Mouse (Mus musculus) thymus, postnatal 14 days (tissue): ENCODE measurements around the gene Ttc23.

ENCODE experiments used
- DNase-seq: peaks from one replicate; pipeline ENCODE4 v3.0.0; 2021

Ttc23 gene

DNA sequence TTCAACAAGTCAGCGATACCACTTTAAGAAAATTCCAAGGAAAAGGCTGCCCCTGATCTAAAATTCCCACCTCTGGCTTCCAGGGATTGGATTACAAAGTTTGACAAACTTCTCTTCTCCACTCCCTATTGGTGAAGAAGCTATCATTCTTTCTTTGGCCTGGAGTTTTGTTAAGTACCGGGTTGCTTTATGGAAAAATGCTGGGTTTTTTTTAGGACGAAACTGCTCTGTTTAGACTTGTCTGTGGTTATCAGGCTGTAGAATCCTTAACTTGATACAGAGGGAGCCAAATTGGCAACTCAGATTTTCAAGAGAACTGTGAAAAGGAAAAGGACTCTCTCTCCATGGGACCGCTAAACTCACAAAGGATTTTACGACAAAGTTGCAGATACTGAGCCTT lies at the start of gene Ttc23:
Gene Ttc23 (plus strand): TSS at position 134 of the 400 bp plus-strand sequence.
- no peak for DNase-seq

DNA sequence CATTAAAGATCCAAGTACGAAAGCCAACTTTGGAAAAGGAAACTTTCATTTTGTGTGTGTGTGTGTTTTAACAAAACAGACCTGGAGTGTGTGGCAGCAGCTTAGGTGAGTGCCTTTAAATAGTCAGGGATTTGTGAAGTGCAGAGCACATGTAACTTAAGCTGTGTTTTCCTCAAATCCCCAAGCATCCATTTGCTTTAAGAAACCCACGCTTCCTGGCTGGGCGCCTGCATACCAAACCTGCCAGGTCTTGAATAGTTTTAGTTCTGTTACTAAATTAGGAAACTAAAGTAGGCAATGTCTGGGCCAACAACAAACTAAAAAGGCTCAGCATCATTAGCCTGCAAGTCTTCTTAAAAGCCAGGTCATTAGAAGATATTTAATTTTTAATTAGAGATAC lies 49.2 kb upstream of the Ttc23 start:
- no peak for DNase-seq

GRCm38 (mm10) chr7:67605114-67605513 lies 42.1 kb upstream of the Ttc23 start:
- DNase-seq = no peak

DNA sequence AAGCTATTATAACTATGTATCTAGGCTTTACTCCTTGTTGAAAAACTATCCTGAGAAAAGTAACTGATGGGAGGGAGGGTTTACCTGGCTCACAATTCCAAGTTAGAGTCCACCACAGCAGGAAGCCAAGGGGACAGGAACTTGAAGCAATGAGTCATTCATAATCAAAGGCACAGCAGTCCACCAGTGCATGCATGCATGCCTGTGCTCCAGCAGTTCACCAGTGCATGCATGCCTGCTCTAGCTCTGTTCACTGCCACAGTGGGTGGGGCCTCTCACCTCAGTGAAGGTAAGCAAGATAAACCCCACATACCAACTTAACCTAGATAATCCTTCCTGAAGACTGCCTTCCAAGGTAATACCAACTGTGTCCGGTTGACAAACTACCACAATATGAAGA lies 41.0 kb upstream of the Ttc23 start:
- no peak for DNase-seq

DNA sequence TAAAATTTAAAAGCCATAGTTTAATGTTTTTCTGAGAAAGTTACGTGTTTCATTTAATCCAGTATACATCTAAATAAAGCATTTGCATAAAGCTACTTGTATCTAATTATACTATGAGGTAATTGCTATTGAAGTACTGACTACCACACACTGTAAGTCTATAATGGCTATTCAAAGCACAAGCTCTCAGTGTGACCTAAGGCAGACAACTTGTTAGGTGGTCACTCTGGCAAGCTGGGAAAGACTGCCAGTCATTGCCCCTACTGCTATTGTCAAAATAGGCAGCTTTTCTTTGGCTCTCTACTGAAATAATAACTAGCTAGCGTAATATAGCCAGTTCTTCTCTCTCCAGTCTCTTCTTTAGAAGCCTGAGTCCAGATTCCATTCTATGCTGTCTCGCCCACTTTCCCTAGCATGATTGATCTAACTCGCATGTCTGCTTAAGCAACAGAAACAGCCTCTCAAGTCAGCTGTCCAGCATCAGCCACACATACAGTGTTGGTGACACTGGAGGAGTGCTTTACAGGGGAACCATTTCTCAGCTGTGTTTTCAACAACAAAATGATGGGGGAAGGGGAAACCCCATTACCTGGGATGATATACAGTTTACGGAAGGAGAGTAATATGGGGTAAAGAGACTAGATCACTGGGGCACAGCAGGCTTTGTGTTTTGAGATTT lies 39.4 kb upstream of the Ttc23 start:
- no peak for DNase-seq

DNA sequence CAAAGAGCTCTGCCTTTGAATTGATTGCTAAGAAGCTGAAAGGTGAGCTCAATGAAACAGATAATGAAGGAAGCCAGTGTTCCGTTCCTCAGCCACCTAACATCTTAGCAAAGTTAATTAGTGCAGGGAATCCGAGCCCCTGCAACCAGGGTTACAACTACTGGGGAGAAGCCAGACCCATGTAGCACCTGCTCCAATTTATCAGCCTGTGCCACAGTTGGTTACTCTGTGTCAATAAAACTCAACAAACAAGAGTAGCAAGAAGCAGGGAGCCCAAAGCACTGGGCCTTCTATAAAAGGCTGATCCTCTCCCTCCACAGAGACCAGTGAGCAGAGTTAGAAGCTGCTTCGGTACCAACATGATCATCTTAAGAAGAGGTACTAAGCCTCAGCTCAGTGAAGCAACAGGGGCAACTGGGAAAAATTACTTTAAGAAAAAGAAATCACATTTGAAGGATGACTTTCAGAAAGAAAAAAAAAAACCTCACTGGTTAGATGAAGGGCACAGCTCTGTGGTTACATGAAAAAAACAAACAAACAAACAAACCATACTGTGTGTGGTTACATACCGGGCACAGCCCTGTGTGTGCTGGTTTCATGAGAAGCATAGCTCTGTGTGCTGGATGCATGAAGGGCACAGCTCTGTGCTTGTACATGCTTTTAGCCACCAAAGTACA lies 38.7 kb upstream of the Ttc23 start:
- no peak for DNase-seq

DNA sequence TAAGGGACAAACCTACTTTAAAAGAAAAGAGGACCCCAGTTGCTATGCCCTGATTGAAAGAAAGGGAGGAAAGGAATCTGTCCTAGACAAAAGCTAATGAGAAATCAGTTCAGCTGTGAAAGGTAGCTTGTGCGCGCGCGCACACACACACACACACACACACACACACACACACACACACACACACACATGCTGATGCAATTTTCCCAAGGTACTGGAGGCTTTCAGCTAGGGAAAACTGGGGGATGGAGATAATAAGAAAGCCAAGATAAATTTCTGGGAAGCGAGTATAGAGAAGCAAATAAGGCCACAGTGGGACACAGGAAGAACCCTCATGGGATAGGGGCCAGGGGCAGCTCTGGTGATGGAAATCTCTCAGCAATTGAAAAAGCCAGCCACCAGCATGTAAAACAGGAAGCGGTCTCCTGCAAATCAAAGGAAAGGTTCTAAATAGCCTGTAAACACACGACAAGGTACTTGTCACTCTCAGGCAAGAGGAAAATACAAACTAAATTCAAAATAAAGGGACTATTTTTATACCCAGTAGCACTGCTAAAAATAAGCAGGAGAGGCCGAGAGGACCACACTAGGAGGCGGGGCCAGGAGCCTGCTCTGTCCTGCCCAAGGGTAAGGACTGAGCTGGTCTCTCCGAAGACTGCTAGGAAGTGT lies 33.3 kb upstream of the Ttc23 start:
- DNase-seq = no peak

DNA sequence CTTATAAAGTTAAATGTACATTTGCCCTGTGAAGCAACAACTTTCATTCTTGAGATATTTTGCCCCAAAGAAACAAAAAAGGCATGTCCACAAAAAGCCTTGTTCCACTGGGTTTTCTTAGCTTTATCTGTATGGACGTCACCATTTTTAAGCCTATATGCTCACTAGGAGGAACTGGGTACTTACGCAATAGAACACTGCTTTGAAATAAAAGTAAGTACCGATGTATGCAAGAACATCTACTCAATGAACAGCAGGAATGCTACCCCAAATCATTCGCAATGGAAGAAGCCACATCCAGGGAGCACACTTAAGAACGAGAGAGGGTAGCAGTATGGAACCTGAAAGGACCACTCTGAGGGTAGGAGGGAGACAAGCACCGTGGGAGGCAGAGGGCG lies 32.7 kb upstream of the Ttc23 start:
- DNase-seq = no peak

GRCm38 (mm10) chr7:67616890-67617289 lies 30.3 kb upstream of the Ttc23 start:
- DNase-seq = no peak

- no peak for DNase-seq
These were observed 29.6 kb upstream of the Ttc23 start for GRCm38 (mm10) chr7:67617646-67618045.

GRCm38 (mm10) chr7:67618316-67618715 lies 28.9 kb upstream of the Ttc23 start:
- no peak for DNase-seq

- DNase-seq = no peak
These were observed 27.4 kb upstream of the Ttc23 start for GRCm38 (mm10) chr7:67619836-67620235.

GRCm38 (mm10) chr7:67622151-67622550 lies 25.1 kb upstream of the Ttc23 start:
- no peak for DNase-seq

DNA sequence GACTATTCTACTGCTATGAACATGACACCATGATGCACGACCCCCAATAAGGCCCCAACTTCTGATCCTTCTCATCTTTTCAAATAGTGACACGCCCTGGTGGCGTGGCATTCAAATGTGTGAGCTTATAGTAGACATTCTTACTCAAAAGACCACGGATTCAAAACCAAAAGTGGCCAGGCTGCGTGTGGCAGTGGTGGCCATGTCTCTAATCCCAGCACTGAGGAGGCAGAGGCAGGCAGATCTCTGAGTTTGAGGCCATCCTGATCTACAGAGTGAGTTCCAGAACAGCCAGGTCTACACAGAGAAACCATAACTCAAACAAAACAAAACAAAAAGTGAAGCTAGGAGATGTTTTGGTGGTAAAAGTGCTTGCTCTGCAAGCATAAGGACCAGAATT lies 20.5 kb upstream of the Ttc23 start:
- DNase-seq = no peak

DNA sequence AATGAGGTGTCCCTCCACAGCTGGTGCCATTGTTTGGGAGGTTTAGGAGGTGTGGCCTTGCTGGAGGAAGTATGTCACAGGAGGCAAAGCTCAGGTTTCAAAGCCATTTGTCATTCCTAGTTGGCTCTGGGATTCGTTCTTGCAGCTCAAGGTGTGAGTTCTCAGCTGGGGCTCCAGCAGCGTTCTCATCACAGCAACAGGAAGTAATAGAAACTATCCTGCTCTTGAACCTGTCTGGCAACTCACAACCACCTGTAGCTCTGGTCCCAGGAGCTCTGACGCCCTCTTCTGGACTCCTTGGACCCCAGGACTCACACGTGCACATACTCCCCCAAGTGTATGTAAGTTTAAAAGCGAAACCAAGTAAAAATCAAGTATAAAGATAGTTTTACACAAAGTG lies 17.5 kb upstream of the Ttc23 start:
- no peak for DNase-seq

DNA sequence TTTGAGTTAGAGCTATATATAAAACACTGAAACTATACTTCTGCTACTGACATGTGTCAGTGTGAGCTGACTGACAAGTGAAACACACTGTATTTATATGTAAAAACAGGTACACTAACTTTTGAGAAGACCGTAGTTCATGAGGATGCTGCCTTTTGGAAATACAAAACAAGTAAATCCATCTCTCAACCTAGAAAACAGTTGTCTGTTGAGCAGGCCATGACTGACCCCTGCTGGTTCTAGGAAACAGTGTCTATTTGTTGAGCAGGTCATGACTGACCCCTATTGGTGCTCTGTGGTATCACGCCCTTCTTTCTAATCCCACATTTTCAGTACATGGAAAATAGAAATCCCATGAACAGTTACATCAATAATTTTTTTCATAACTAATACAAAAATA lies 16.4 kb upstream of the Ttc23 start:
- peak; percentile 74 for DNase-seq

GRCm38 (mm10) chr7:67632380-67632779 lies 14.8 kb upstream of the Ttc23 start:
- DNase-seq = peak; percentile 22

DNA sequence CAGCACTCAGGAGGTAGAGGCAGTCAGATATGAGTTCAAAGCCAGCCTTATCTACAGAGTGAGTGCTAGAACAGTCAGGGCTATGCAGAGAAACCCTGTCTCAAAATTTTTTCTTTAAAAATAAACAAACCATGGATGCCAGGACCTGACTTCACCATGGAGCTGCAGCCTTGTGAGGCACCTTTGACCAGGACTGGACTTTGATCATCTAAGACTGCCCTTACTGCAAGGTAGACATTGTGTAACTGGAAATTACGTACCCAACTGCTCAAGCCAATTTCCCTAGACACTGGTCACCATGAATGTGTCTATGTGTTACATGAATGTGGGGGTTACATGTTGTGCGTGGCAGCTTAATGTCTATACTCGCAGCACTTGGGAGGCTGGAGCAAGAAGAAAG lies 13.0 kb upstream of the Ttc23 start:
- no peak for DNase-seq

DNA sequence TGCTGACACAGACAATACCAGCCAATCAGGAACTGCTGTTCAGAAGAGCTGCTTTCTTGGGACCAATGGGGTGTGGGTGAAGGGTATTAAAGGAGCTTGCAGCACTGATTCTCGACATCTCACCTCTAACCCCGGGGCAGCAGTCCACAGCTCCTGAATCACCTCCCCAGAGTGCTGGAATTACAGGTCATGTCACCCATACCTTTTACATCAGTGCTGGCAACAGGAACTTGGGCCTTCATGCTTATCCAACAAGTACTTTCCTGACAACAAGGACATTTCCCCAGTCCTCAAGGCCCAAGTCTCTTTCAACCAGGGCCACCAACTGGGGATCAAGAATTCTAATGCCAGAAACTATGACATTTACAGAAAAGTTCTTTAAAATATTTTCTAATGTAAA lies 11.0 kb upstream of the Ttc23 start:
- DNase-seq = no peak

- no peak for DNase-seq
These were observed 8.2 kb upstream of the Ttc23 start for GRCm38 (mm10) chr7:67639006-67639405.

- no peak for DNase-seq
These were observed 4.3 kb upstream of the Ttc23 start for GRCm38 (mm10) chr7:67642955-67643354.

DNA sequence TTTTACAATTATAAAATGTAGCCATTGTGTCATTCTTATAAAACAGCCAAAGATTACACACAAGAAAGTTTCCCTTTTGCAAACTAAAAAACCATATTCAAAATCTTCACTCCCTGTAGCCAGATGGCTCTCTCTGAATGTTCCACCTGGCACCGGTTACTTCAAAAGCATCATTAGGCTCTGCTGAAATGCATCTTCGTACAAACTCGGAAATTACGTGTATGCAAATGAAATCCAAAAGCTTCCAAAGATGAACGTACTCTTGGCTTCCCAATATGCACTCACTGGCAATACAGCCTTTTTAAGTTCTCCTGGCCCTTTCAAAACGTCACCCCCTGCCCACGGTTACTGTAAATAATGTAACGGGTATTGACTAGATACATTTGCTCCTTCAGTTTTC lies 2.9 kb upstream of the Ttc23 start:
- no peak for DNase-seq

- peak; percentile 99 for DNase-seq
These were observed 2.2 kb upstream of the Ttc23 start, which contains the start of gene Lrrc28 for GRCm38 (mm10) chr7:67644833-67645680. Gene Lrrc28 (minus strand): TSS chr7:67645268.
